Mouse (Mus musculus) MEL (cell line): ENCODE results near the gene Me3. TPM values are rescaled to one million over a fixed set of nuclear protein-coding genes. Genes with fewer than 3 reads are reported as not detected.

Experiments used
- DNase-seq: peaks from one replicate; pipeline ENCODE4 v3.0.0; 2011; ENCODE audit warnings: low read depth, low spot score
- H3K27ac ChIP-seq: 2 replicates; pipeline ENCODE4 v1.5.1; 2012; ENCODE audit warnings: low read depth, mild to moderate bottlenecking, control low read depth, low read length, moderate library complexity; ENCODE audit not compliant: control insufficient read depth
- H3K27me3 ChIP-seq, 2 experiments: fragments of 150-350 bp in 1 of 2; sonication (generic) in 1 of 2; 2 replicates each; pipeline ENCODE4 v1.6.1; 2012; ENCODE audit warnings: low read length in 2 of 2, mild to moderate bottlenecking in 2 of 2, improper control_type of control experiment in 1 of 2, moderate library complexity in 1 of 2; ENCODE audit not compliant: insufficient read depth in 2 of 2, control insufficient read depth in 1 of 2
- H3K36me3 ChIP-seq, 2 experiments: 2 replicates each; pipeline ENCODE4 v1.6.1; 2012 to 2014; ENCODE audit warnings: low read length in 2 of 2, improper control_type of control experiment in 1 of 2, inconsistent platforms in 1 of 2, mild to moderate bottlenecking in 1 of 2; ENCODE audit not compliant: insufficient read depth in 2 of 2, control insufficient read depth in 1 of 2
- H3K4me1 ChIP-seq, 2 experiments: fragments of 150-350 bp in 1 of 2; sonication (generic) in 1 of 2; 2 replicates each; pipeline ENCODE4 v1.6.1; 2012; ENCODE audit warnings: low read length in 2 of 2, improper control_type of control experiment in 1 of 2, mild to moderate bottlenecking in 1 of 2; ENCODE audit not compliant: insufficient read depth in 2 of 2, control insufficient read depth in 1 of 2
- H3K4me3 ChIP-seq, 2 experiments: fragments of 150-350 bp in 1 of 2; sonication (generic) in 1 of 2; 2 replicates each; pipeline ENCODE4 v1.5.1; 2012; ENCODE audit warnings: low read depth in 2 of 2, low read length in 2 of 2, mild to moderate bottlenecking in 2 of 2, moderate library complexity in 2 of 2, control low read depth in 1 of 2, improper control_type of control experiment in 1 of 2; ENCODE audit not compliant: control insufficient read depth in 1 of 2, insufficient read depth in 1 of 2
- H3K79me2 ChIP-seq: 2 replicates; pipeline ENCODE4 v1.6.1; 2012; ENCODE audit warnings: mild to moderate bottlenecking, low read length, moderate library complexity; ENCODE audit not compliant: control insufficient read depth, poor library complexity, insufficient read depth
- H3K9ac ChIP-seq: 2 replicates; pipeline ENCODE4 v1.6.1; 2012; ENCODE audit warnings: low read depth, mild to moderate bottlenecking, control low read depth, low read length, moderate library complexity; ENCODE audit not compliant: control insufficient read depth, poor library complexity, severe bottlenecking
- H3K9me3 ChIP-seq: fragments of 150-350 bp; sonication (generic); replicated peaks from 2 replicates; pipeline ENCODE4 v1.6.1; 2012; ENCODE audit warnings: mild to moderate bottlenecking, low read length, improper control_type of control experiment, moderate library complexity; ENCODE audit not compliant: insufficient read depth
- BHLHE40 ChIP-seq: IDR thresholded peaks from 2 replicates; pipeline ENCODE4 v1.6.1; 2012; ENCODE audit warnings: low read depth, mild to moderate bottlenecking, inconsistent platforms, low read length, improper control_type of control experiment, borderline replicate concordance
- CTCF ChIP-seq, 3 experiments: IDR thresholded peaks in 2 of 3; conservative IDR thresholded peaks in 1 of 3; 2 replicates each; pipeline ENCODE4 v1.5.1; 2011 to 2012; ENCODE audit warnings: low read length in 3 of 3, low read depth in 2 of 3, mild to moderate bottlenecking in 2 of 3, improper control_type of control experiment in 1 of 3, inconsistent platforms in 1 of 3, mixed read lengths in 1 of 3, moderate library complexity in 1 of 3; ENCODE audit not compliant: control insufficient read depth in 1 of 3, insufficient read depth in 1 of 3, poor library complexity in 1 of 3, severe bottlenecking in 1 of 3
- ELF1 ChIP-seq: IDR thresholded peaks from 2 replicates; pipeline ENCODE4 v1.6.1; 2014; ENCODE audit warnings: low read depth, mild to moderate bottlenecking, inconsistent platforms, low read length, improper control_type of control experiment, moderate library complexity
- ETS1 ChIP-seq: IDR thresholded peaks from 2 replicates; pipeline ENCODE4 v1.6.1; 2012; ENCODE audit warnings: low read depth, mild to moderate bottlenecking, inconsistent platforms, low read length, improper control_type of control experiment, moderate library complexity
- GATA1 ChIP-seq: IDR thresholded peaks from 2 replicates; pipeline ENCODE4 v1.6.1; 2011; ENCODE audit warnings: low read depth, low read length, improper control_type of control experiment
- HCFC1 ChIP-seq: IDR thresholded peaks from 2 replicates; pipeline ENCODE4 v1.6.1; 2012; ENCODE audit warnings: low read depth, mild to moderate bottlenecking, inconsistent platforms, low read length, improper control_type of control experiment, moderate library complexity
- MEF2A ChIP-seq: IDR thresholded peaks from 2 replicates; pipeline ENCODE4 v1.6.1; 2014; ENCODE audit warnings: low read depth, mild to moderate bottlenecking, inconsistent platforms, low read length, improper control_type of control experiment; ENCODE audit not compliant: poor library complexity, insufficient replicate concordance, severe bottlenecking; ENCODE audit errors: extremely low read depth
- MXI1 ChIP-seq: IDR thresholded peaks from 2 replicates; pipeline ENCODE4 v1.6.1; 2011; ENCODE audit warnings: mild to moderate bottlenecking, low read depth, low read length, improper control_type of control experiment
- NELFE ChIP-seq: IDR thresholded peaks from 2 replicates; pipeline ENCODE4 v1.6.1; 2011; ENCODE audit warnings: low read depth, low read length, improper control_type of control experiment
- NRF1 ChIP-seq: IDR thresholded peaks from 2 replicates; pipeline ENCODE4 v1.6.1; 2014; ENCODE audit warnings: low read depth, mild to moderate bottlenecking, inconsistent platforms, low read length, improper control_type of control experiment, moderate library complexity; ENCODE audit not compliant: poor library complexity, insufficient read depth, severe bottlenecking
- POLR2AphosphoS2 ChIP-seq: IDR thresholded peaks from 2 replicates; pipeline ENCODE4 v1.6.1; 2011; ENCODE audit warnings: low read length, improper control_type of control experiment
- POLR2AphosphoS5 ChIP-seq: IDR thresholded peaks from 2 replicates; pipeline ENCODE4 v1.6.1; 2012; ENCODE audit warnings: low read depth, borderline replicate concordance, mild to moderate bottlenecking, inconsistent platforms, low read length, moderate library complexity, mixed read lengths
- RAD21 ChIP-seq: IDR thresholded peaks from 2 replicates; pipeline ENCODE4 v1.6.1; 2011; ENCODE audit warnings: mild to moderate bottlenecking, low read depth, low read length, improper control_type of control experiment
- RCOR1 ChIP-seq: IDR thresholded peaks from 2 replicates; pipeline ENCODE4 v1.6.1; 2012; ENCODE audit warnings: low read depth, mild to moderate bottlenecking, inconsistent platforms, low read length, improper control_type of control experiment
- SIN3A ChIP-seq: IDR thresholded peaks from 2 replicates; pipeline ENCODE4 v1.6.1; 2012; ENCODE audit warnings: low read length, improper control_type of control experiment, inconsistent platforms
- TBP ChIP-seq: IDR thresholded peaks from 2 replicates; pipeline ENCODE4 v1.8.0; 2011; ENCODE audit warnings: low read depth, low read length, improper control_type of control experiment
- TCF12 ChIP-seq: IDR thresholded peaks from 2 replicates; pipeline ENCODE4 v1.6.1; 2014; ENCODE audit warnings: low read depth, mild to moderate bottlenecking, inconsistent platforms, low read length, improper control_type of control experiment, moderate library complexity
- UBTF ChIP-seq: IDR thresholded peaks from 2 replicates; pipeline ENCODE4 v1.6.1; 2012; ENCODE audit warnings: low read depth, mild to moderate bottlenecking, inconsistent platforms, low read length, improper control_type of control experiment, moderate library complexity, borderline replicate concordance; ENCODE audit not compliant: insufficient read depth
- USF1 ChIP-seq: IDR thresholded peaks from 2 replicates; pipeline ENCODE4 v1.6.1; 2014; ENCODE audit warnings: low read depth, mild to moderate bottlenecking, inconsistent platforms, low read length, improper control_type of control experiment, moderate library complexity
- USF2 ChIP-seq, 2 experiments: IDR thresholded peaks; 2 replicates each; pipeline ENCODE4 v1.6.1; 2011 to 2012; ENCODE audit warnings: improper control_type of control experiment in 2 of 2, low read length in 2 of 2, borderline replicate concordance in 1 of 2, inconsistent platforms in 1 of 2, low read depth in 1 of 2, mild to moderate bottlenecking in 1 of 2; ENCODE audit not compliant: insufficient read depth in 1 of 2
- ZC3H11A ChIP-seq: IDR thresholded peaks from 2 replicates; pipeline ENCODE4 v1.6.1; 2012; ENCODE audit warnings: low read depth, mild to moderate bottlenecking, inconsistent platforms, low read length, improper control_type of control experiment
- ZKSCAN1 ChIP-seq: IDR thresholded peaks from 2 replicates; pipeline ENCODE4 v1.6.1; 2012; ENCODE audit warnings: low read depth, mild to moderate bottlenecking, inconsistent platforms, low read length, improper control_type of control experiment, moderate library complexity
- ZMIZ1 ChIP-seq: IDR thresholded peaks from 2 replicates; pipeline ENCODE4 v1.6.1; 2012; ENCODE audit warnings: low read depth, mild to moderate bottlenecking, inconsistent platforms, low read length, improper control_type of control experiment, moderate library complexity
- polyA plus RNA-seq, 2 experiments: library from polyadenylated mRNA; stranded (reverse) in 1 of 2; unstranded in 1 of 2; fragments of >175 nt in 1 of 2; fragments of >200 nt in 1 of 2; gene quantifications; 2 replicates each; pipeline versions ENCODE4 v1.2.1 to v1.2.4; 2012; ENCODE audit warnings: low replicate concordance in 2 of 2, low read depth in 1 of 2; ENCODE audit not compliant: insufficient read length in 2 of 2, insufficient read depth in 1 of 2, missing spikeins in 1 of 2
- total RNA-seq: library from RNA; depleted of rRNA; stranded (reverse); fragments of 300-350 nt; gene quantifications from 2 replicates; pipeline ENCODE4 v1.2.3, GENCODE M21; 2012

The Me3 gene
- total and polyA plus RNA-seq, 3 experiments: 0.35 TPM; not detected in 2

DNA sequence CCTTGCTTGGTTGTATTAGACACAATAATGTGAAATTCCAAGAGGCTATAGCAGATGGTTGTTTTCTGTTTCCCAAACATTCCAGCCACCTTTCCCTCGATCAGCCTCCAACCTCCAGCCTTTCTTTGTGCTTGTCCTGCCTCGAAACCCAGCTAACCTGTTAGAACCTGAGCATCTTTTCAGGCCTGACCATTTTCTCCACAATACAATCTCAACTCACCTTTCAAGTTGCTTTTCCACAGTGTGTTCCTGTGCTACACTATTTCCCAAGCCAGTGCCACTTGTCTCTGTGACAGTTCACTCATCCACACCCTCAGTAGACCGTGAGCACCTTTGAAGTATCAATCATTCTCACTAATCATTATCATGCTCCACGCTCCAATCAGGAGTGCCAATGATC is 171.8 kb downstream of the Me3 start:
- no peaks in the 10 kb centered on the region for H3K9me3 ChIP-seq
- no peak overlapping the region for H3K4me3 ChIP-seq
- H3K9ac ChIP-seq: no peak overlapping the region
- TF ChIP-seq RCOR1 (no peak), TBP (no peak), NELFE (no peak), TCF12 (no peak), ZC3H11A (no peak), USF2 (IDR thresholded peaks at IDR 0.05; ENCODE audit: borderline replicate concordance in 1 of 2, insufficient read depth in 1 of 2, low read depth in 1 of 2, low read length in 2 of 2) (no peak), POLR2AphosphoS5 (no peak), SIN3A (no peak), ETS1 (no peak), ELF1 (no peak), RAD21 (no peak), HCFC1 (no peak), MEF2A (no peak)
- H3K27me3 ChIP-seq: no peaks in the 10 kb centered on the region
- H3K36me3 ChIP-seq: no peaks in the 10 kb centered on the region
- no peaks in the 10 kb centered on the region for H3K4me1 ChIP-seq
- no peaks in the 10 kb centered on the region for H3K79me2 ChIP-seq
- no peak overlapping the region for H3K27ac ChIP-seq
- no peak for DNase-seq

DNA sequence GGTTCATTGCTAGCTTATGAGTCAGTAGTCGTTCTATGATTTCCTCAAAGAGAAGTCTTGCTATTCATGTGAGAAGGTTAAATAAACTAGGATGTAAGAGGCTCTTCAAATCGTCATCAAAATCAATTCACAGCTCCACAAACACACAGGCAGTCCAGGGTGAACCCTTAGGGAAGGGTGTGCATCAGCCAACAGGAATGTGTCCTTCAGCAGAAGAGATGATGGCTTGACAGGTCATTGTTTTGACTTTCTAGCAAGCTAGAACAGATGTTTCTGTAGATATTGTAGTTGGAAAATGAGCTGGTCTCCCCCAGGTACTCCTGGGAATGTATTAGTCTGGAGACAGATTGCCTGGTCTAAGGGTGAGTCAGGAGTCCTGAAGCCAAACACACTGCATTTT is 177.2 kb downstream of the Me3 start:
- no peak for DNase-seq
- no peak overlapping the region for H3K27ac ChIP-seq
- TF ChIP-seq ZMIZ1: no peak
- no peak overlapping the region for H3K4me3 ChIP-seq
- no peaks in the 10 kb centered on the region for H3K36me3 ChIP-seq
- H3K79me2 ChIP-seq: no peaks in the 10 kb centered on the region
- no peak overlapping the region for H3K9ac ChIP-seq
- no peaks in the 10 kb centered on the region for H3K9me3 ChIP-seq
- no peaks in the 10 kb centered on the region for H3K4me1 ChIP-seq
- H3K27me3 ChIP-seq: no peaks in the 10 kb centered on the region

DNA sequence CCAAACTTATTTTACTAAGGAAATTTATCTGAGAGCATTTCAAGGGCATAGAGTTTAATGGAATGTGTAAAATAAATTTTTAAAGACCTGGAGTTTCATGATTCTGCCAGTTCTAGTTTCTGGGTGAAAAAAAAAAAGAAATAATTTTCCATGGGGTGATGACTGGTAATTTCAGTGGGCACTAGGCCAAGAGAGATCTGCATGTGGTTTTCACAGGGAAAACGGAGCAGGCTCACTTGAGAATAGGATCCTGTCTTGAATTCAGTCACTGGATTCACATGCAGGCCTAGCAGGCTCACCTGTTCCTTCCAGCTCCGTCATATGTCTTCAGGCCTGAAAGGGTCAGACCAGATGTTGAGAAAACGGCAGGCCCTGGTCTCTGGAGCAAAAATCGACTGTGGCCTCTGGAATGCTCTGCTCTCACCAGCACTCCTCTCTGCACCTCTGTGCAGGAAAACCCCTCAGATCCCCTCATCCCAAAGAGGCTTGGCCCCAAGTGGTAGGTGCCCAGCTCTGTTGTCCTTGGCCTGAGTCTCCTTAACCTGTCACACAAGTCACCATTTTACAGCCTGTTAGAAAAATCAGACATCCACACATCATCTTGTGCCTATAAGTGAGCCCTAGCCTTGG is 196.4 kb downstream of the Me3 start:
- no peaks in the 10 kb centered on the region for H3K79me2 ChIP-seq
- H3K27ac ChIP-seq: no peak overlapping the region
- DNase-seq: no peak
- no peaks in the 10 kb centered on the region for H3K36me3 ChIP-seq
- no peaks in the 10 kb centered on the region for H3K27me3 ChIP-seq
- H3K9me3 ChIP-seq: no peaks in the 10 kb centered on the region
- no peak for TF ChIP-seq MXI1
- no peak for TF ChIP-seq NRF1
- TF ChIP-seq UBTF: no peak
- no peak for TF ChIP-seq ZKSCAN1
- no peak for TF ChIP-seq POLR2AphosphoS2
- no peak for TF ChIP-seq GATA1
- TF ChIP-seq SIN3A: no peak
- no peak for TF ChIP-seq TCF12
- no peak for TF ChIP-seq RCOR1
- no peak for TF ChIP-seq CTCF (IDR thresholded peaks at IDR 0.05 in 2 of 3, conservative IDR thresholded peaks at IDR 0.05 in 1 of 3; ENCODE audit: control insufficient read depth in 1 of 3, insufficient read depth in 1 of 3, low read depth in 2 of 3, low read length in 3 of 3, poor library complexity in 1 of 3, severe bottlenecking in 1 of 3)
- TF ChIP-seq USF1: no peak
- no peak for TF ChIP-seq TBP
- no peak for TF ChIP-seq BHLHE40
- no peak for TF ChIP-seq MEF2A
- TF ChIP-seq, all 39 proteins: peak for 0
- Histone ChIP-seq H3K9ac (no peak overlapping the region), H3K4me1 (no peaks in the 10 kb centered on the region), H3K4me3 (no peak overlapping the region)
